Mouse (Mus musculus) lung, postnatal 0 days (tissue): ENCODE measurements around the gene Fbxw11. TPM values are rescaled to one million over a fixed set of nuclear protein-coding genes. Genes with fewer than 3 reads are reported as not detected.

Experiments
- ATAC-seq: fragments of 200-750 bp; cut with Nextera tagmentation; 2 replicates; pipeline ENCODE4 v1.8.0; 2017; ENCODE audit warnings: moderate library complexity
- DNase-seq: peaks from one replicate; pipeline ENCODE4 v3.0.0-alpha.2; 2016; ENCODE audit warnings: low spot score
- H3K27ac ChIP-seq: fragments of 300-500 bp; sonication (generic); 2 replicates; pipeline ENCODE4 v1.5.1; 2014; ENCODE audit warnings: antibody characterized with exemption, mild to moderate bottlenecking, low read length, mixed read lengths
- H3K27me3 ChIP-seq: fragments of 300-500 bp; sonication (generic); replicated peaks from 2 replicates; pipeline ENCODE4 v1.6.1; 2014; ENCODE audit warnings: low read length, mixed read lengths; ENCODE audit not compliant: insufficient read depth
- H3K36me3 ChIP-seq: fragments of 300-500 bp; sonication (generic); 2 replicates; pipeline ENCODE4 v1.6.1; 2014; ENCODE audit warnings: low read length, mixed read lengths; ENCODE audit not compliant: insufficient read depth
- H3K4me1 ChIP-seq: fragments of 300-500 bp; sonication (generic); 2 replicates; pipeline ENCODE4 v1.6.1; 2014; ENCODE audit warnings: antibody characterized with exemption, low read depth, low read length, mixed read lengths; ENCODE audit not compliant: insufficient read depth
- H3K4me2 ChIP-seq: fragments of 300-500 bp; sonication (generic); replicated peaks from 2 replicates; pipeline ENCODE4 v1.6.1; 2014; ENCODE audit warnings: low read depth, mild to moderate bottlenecking, low read length, moderate library complexity, mixed read lengths
- H3K4me3 ChIP-seq: fragments of 300-500 bp; sonication (generic); 2 replicates; pipeline ENCODE4 v1.5.1; 2014; ENCODE audit warnings: low read depth, low read length
- H3K9ac ChIP-seq: fragments of 300-500 bp; sonication (generic); replicated peaks from 2 replicates; pipeline ENCODE4 v1.6.1; 2014; ENCODE audit warnings: low read depth, mild to moderate bottlenecking
- H3K9me3 ChIP-seq: fragments of 300-500 bp; sonication (generic); 2 replicates; pipeline ENCODE4 v1.6.1; 2016; ENCODE audit warnings: low read length, mixed read lengths
- CTCF ChIP-seq: IDR thresholded peaks from 2 replicates; pipeline ENCODE4 v1.5.1; 2016; ENCODE audit warnings: antibody characterized with exemption, mild to moderate bottlenecking
- EP300 ChIP-seq: IDR thresholded peaks from 2 replicates; pipeline ENCODE4 v1.6.1; 2016; ENCODE audit warnings: antibody characterized with exemption, mild to moderate bottlenecking, control low read depth
- WGBS: fragments of 180-500 bp; shearing (Covaris S2); extraction: QIAGEN DNeasy Blood & Tissue Kit; methylation state at CpG from one replicate; pipeline ENCODE4 v1.1.7; 2014; 5-methylcytosine and 5-hydroxymethylcytosine counted together
- polyA plus RNA-seq: library from polyadenylated mRNA; unstranded; fragments of >200 nt; fragmentation: Nextera tagmentation; extraction: Ambion mirVana; gene quantifications from 2 replicates; pipeline ENCODE4 v1.2.1, GENCODE M21; 2015

The Fbxw11 gene
- polyA plus RNA-seq, 1 experiment from 2014 or later = 46.6 TPM

DNA sequence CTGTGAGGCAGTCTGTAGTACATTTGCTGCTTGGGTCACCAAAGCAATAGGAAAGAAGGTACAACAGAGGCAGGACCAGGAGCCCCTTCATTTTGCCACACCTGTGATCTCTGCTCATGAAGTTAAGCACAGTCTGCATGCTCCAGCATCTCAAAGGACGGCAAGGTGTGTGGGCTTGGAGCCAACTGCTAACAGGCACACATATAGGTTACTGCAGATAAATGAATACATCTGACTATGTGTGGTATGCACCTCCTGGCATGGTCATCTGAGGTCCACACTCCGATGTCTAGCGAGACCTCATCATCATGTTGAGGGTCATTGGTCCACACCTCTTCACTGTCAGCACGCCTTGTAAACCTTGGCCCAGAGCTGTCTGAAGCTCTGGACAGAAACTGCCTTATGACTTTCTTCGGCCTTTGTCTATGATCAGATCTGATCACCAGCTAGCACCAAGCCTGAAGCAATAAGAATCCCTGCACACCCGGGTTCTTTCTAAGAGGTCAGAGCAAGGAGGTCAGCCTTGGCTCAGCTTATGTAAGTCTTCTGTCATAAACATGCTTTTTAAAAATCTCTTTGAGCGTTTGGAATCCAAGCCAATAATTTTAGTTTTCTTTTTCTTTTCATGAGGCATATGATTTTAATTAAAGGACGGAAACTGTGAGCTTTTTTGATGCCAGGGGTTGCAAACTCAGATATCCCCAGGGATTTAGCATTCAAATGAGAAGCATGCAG, 3.8 kb upstream of the Fbxw11 start:
- H3K9ac ChIP-seq = no peak overlapping the region
- no peaks in the 10 kb centered on the region for H3K9me3 ChIP-seq
- no peak for ATAC-seq
- no peak overlapping the region for H3K4me2 ChIP-seq
- H3K4me3 ChIP-seq = no peak overlapping the region
- DNase-seq = no peak
- H3K36me3 ChIP-seq = no peaks in the 10 kb centered on the region
- WGBS = 73% methylated on average over 8 of the region's 8 CpGs
- no peak overlapping the region for H3K27ac ChIP-seq
- peaks cover 9% of the 10 kb centered on the region; the same call in 1 of the 2 replicates for H3K4me1 ChIP-seq
- H3K27me3 ChIP-seq = no peaks in the 10 kb centered on the region
- TF ChIP-seq EP300 = no peak
- no peak for TF ChIP-seq CTCF

DNA sequence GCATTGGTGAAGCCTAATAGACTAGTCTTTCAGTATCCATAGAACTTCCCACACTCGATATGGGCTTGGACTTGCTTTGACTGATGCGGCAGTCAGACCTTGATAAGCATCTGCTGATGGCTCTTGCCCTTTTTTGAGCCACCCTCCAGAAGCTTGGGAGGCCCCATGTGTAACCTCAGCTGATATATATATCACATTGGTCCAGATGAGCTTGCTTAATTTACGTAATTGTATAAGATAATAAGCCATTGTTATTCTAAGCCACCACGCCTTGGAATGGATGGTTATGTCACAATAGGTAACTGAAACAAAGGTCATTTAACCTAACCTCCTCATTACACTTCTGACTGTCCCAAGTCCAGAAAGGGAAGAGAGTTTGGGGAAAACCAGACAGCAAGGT, 1.9 kb upstream of the Fbxw11 start:
- Histone ChIP-seq H3K9ac (no peak overlapping the region), H3K4me2 (no peak overlapping the region), H3K4me1 (peaks cover 9% of the 10 kb centered on the region; the same call in 1 of the 2 replicates), H3K9me3 (no peaks in the 10 kb centered on the region), H3K4me3 (no peak overlapping the region), H3K27me3 (no peaks in the 10 kb centered on the region), H3K36me3 (no peaks in the 10 kb centered on the region), H3K27ac (no peak overlapping the region)
- DNase-seq (no peak), ATAC-seq (no peak)
- WGBS = 86% methylated on average over 4 of the region's 4 CpGs
- TF ChIP-seq EP300 = no peak
- TF ChIP-seq CTCF = no peak

DNA sequence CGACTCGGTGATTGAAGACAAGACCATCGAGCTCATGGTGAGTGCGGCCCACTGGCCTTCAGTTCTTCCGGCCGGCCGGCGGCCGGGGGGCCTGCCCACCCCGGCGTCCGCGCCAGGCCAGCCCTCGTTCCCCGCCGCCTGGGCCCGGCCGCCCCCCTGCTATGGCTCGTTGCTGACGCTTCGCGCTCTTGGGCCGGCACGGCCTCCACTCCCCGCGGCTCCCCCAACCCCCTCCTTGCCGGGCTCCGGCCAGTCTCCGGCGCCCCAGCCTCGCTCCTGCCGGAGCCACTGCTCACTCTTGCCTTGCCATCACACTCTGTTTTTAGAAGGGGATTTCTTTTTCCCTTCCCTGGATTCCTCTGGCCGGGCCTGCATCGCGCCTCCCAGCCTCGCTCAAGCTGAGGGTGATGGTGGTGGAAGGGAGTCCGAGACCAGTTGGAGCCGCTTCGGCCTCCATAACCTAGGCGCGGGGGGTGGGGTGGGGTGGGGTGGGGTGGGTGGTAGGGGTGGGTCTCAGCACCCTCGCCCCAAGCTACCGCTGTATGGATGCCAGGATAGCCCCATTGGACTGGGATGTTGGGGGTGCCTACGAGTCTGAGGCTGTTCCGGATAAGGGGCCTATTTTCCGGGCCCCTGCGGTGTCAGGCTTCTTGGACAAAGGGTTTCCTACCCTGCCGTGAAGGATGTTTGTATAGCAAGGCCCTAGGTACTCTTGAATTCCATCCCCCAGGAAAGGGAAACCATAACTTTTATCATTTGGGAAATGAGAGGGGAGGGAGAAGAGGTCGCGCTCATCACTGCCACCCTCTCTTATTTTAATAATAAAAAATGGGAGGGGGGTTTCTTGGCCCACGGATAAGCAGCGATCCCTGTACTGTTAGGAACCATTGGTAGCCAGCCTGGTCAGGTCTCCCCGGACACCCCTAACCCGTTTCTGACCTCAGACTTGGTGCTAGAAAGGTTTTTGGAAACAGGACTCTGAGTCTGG, 669 bp downstream of the Fbxw11 start:
- H3K4me1 ChIP-seq = peaks cover 13% of the 10 kb centered on the region; the same call in 1 of the 2 replicates
- H3K36me3 ChIP-seq = no peaks in the 10 kb centered on the region
- H3K4me2 ChIP-seq = peak overlapping the region; percentile 79
- no peak for TF ChIP-seq EP300
- TF ChIP-seq CTCF = no peak
- H3K27me3 ChIP-seq = no peaks in the 10 kb centered on the region
- peak; percentile 73 for ATAC-seq
- DNase-seq = peak; percentile 73
- no peaks in the 10 kb centered on the region for H3K9me3 ChIP-seq
- WGBS = 1% methylated on average over 49 of the region's 54 CpGs
- peak overlapping the region; percentile 100 for H3K27ac ChIP-seq
- peak overlapping the region; percentile 93 for H3K9ac ChIP-seq
- peak overlapping the region; percentile 95 for H3K4me3 ChIP-seq

DNA sequence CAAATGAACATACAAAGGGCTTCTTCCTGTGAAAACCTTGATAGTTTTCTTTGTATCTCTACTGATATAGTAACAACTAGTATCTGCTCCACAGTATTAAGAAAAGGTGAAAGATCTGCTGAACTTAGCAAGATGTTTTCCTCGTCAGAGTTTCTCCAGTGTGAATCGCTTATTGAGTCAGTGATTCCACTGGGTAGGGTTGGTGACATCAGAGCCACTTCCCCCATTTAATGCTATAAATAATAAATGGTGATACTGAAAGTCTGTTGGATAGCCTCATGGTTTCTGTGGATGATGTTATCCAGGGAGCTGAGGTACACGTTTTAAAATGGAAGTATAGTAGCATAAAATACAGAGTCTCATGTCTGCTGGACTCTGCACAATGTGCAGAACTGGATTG, 1.5 kb downstream of the Fbxw11 start:
- TF ChIP-seq CTCF (no peak), EP300 (no peak)
- Histone ChIP-seq H3K4me1 (peaks cover 11% of the 10 kb centered on the region; the same call in 1 of the 2 replicates), H3K9me3 (no peaks in the 10 kb centered on the region), H3K36me3 (no peaks in the 10 kb centered on the region), H3K4me2 (peak overlapping the region; percentile 79), H3K9ac (peak overlapping the region; percentile 93), H3K27me3 (no peaks in the 10 kb centered on the region), H3K27ac (peak overlapping the region; percentile 100), H3K4me3 (peak overlapping the region; percentile 95)
- no peak for ATAC-seq
- DNase-seq = peak; percentile 52
- WGBS = 12% methylated on average over 3 of the region's 3 CpGs

DNA sequence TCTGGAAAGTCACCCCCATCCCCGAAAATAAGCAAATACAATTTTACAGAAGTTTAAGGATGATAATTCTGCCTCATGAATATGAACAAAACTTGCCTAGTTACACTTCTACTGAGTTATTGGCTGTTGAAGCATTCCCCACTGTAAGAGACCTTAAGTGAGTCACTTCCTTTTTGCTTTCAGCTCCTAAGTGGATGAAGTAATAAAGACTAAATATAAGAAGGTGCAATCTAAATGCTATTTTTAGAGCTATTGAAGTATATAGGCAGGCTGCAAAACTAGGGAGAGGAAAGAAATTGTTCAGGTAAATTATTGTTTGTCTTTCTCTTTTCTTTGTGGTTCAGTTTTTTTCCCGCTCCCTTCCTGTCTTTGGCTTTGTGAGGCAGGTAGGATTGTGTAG, 4.7 kb downstream of the Fbxw11 start:
- 63% methylated on average over 2 of the region's 2 CpGs for WGBS
- H3K36me3 ChIP-seq = no peaks in the 10 kb centered on the region
- H3K9me3 ChIP-seq = no peaks in the 10 kb centered on the region
- 0 out of 2 replicates have a peak overlapping the region, but pooled peaks have one; percentile 0 for H3K4me2 ChIP-seq
- DNase-seq (peak; percentile 79), ATAC-seq (no peak)
- no peaks in the 10 kb centered on the region for H3K27me3 ChIP-seq
- peak; percentile 50 for TF ChIP-seq EP300
- no peak for TF ChIP-seq CTCF
- H3K4me1 ChIP-seq = peaks cover 19% of the 10 kb centered on the region; the same call in 1 of the 2 replicates
- no peak overlapping the region for H3K4me3 ChIP-seq
- H3K9ac ChIP-seq = no peak overlapping the region
- no peak overlapping the region for H3K27ac ChIP-seq

DNA sequence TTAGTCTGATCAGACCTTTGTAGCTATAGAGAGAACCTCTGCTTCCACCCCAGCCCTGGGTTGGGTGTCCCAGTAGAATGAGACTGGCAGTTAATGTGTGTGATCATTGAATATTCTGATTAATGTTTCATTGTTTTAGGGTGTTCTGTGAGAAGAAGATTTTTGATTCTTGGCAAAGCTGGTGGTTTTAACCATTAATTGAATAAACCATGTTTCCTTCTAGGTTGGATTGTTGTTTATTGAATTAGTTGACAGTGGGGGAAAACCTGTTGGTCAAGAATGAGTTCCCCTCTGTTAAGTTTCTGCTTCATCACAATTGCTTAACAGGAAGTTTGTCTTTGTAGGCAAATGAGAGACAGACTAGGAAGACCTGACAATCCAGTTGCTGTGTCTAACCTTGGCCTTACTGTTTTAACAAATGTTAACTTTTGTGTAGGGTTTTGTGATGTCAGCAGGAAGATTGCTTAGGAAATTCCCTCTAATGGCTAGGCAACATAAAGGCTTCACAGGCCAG, 7.8 kb downstream of the Fbxw11 start:
- DNase-seq (peak; percentile 25), ATAC-seq (no peak)
- no peak for TF ChIP-seq EP300
- no peak for TF ChIP-seq CTCF
- no peaks in the 10 kb centered on the region for H3K36me3 ChIP-seq
- no peaks in the 10 kb centered on the region for H3K9me3 ChIP-seq
- H3K27me3 ChIP-seq = no peaks in the 10 kb centered on the region
- no peak overlapping the region for H3K4me2 ChIP-seq
- no peak overlapping the region for H3K27ac ChIP-seq
- H3K9ac ChIP-seq = no peak overlapping the region
- H3K4me1 ChIP-seq = peaks cover 19% of the 10 kb centered on the region; the same call in 1 of the 2 replicates
- H3K4me3 ChIP-seq = no peak overlapping the region
